Mouse (Mus musculus) C2C12 (cell line): ENCODE data around the gene Prss57. TPM values are rescaled to one million over a fixed set of nuclear protein-coding genes. Genes with fewer than 3 reads are reported as not detected.

Experiments
- H3K27me3 ChIP-seq: one replicate; pipeline ENCODE4 v1.6.1; 2011; ENCODE audit not compliant: control insufficient read depth, insufficient read depth, insufficient read length
- H3K36me3 ChIP-seq: one replicate; pipeline ENCODE4 v1.6.1; 2011; ENCODE audit not compliant: control insufficient read depth, insufficient read depth
- H3K4me3 ChIP-seq: one replicate; pipeline ENCODE4 v1.5.1; 2011; ENCODE audit warnings: mild to moderate bottlenecking, control low read depth; ENCODE audit not compliant: poor library complexity, insufficient read depth, severe bottlenecking
- H3K79me2 ChIP-seq: one replicate; pipeline ENCODE4 v1.6.1; 2011; ENCODE audit not compliant: control insufficient read depth, insufficient read depth
- H3K79me3 ChIP-seq: one replicate; pipeline ENCODE4 v1.6.1; 2011; ENCODE audit warnings: low read depth, control low read depth
- H3ac ChIP-seq: one replicate; pipeline ENCODE3; 2011; ENCODE audit warnings: low read depth; ENCODE audit not compliant: control insufficient read depth, insufficient read length
- CEBPB ChIP-seq: IDR thresholded peaks from one replicate; pipeline ENCODE4 v1.6.1; 2011; ENCODE audit warnings: low read depth, mild to moderate bottlenecking, control low read depth, moderate library complexity
- CTCF ChIP-seq: IDR thresholded peaks from one replicate; pipeline ENCODE4 v1.5.1; 2011; ENCODE audit not compliant: control insufficient read depth, insufficient read depth, insufficient read length
- FOSL1 ChIP-seq: IDR thresholded peaks from one replicate; pipeline ENCODE4 v1.8.0; 2011; ENCODE audit warnings: mild to moderate bottlenecking, low read length; ENCODE audit not compliant: poor library complexity, insufficient read depth, severe bottlenecking
- MAX ChIP-seq: IDR thresholded peaks from one replicate; pipeline ENCODE4 v1.6.1; 2011; ENCODE audit warnings: mild to moderate bottlenecking, control low read depth
- MYOD1 ChIP-seq: IDR thresholded peaks from one replicate; pipeline ENCODE4 v1.6.1; 2011; ENCODE audit warnings: low read depth; ENCODE audit not compliant: control insufficient read depth, insufficient read length
- MYOG ChIP-seq: IDR thresholded peaks from one replicate; pipeline ENCODE4 v1.6.1; 2011; ENCODE audit not compliant: control insufficient read depth, insufficient read length; ENCODE audit errors: extremely low read depth
- USF1 ChIP-seq: IDR thresholded peaks from one replicate; pipeline ENCODE4 v1.6.1; 2011; ENCODE audit warnings: low read depth, mild to moderate bottlenecking, control low read depth, moderate library complexity
- polyA plus RNA-seq: library from polyadenylated mRNA; unstranded; fragments of >200 nt; fragmentation: generic; extraction: Trizol; gene quantifications from one replicate; pipeline ENCODE4 v1.2.1, GENCODE M21; 2012; ENCODE audit warnings: missing spikeins

Prss57 gene
- polyA plus RNA-seq, 1 experiment = not detected

- no peaks in the 10 kb centered on the region for H3K79me2 ChIP-seq
- H3K79me3 ChIP-seq = no peaks in the 10 kb centered on the region
- no peaks in the 10 kb centered on the region for H3K36me3 ChIP-seq
- TF ChIP-seq MYOD1 = no peak
- no peak for TF ChIP-seq FOSL1
- H3K27me3 ChIP-seq = peaks cover 3% of the 10 kb centered on the region
- H3ac ChIP-seq = no peak within 1 kb of the TSS
- no peak within 1 kb of the TSS for H3K4me3 ChIP-seq
Measured at GRCm38 (mm10) chr10:79820782-79821181, 30.0 kb upstream of the Prss57 start, which contains the start of gene Misp. Misp (plus strand) TSS chr10:79820989.

- TF ChIP-seq USF1 = no peak
- no peak for TF ChIP-seq MYOD1
- TF ChIP-seq FOSL1 = no peak
- no peak for TF ChIP-seq MYOG
- TF ChIP-seq MAX = no peak
- no peak for TF ChIP-seq CEBPB
- no peak for TF ChIP-seq CTCF
- H3K36me3 ChIP-seq = no peaks in the 10 kb centered on the region
Measured at GRCm38 (mm10) chr10:79820277-79820676, 29.5 kb upstream of the Prss57 start.

GRCm38 (mm10) chr10:79819606-79820005, 28.8 kb upstream of the Prss57 start:
- no peaks in the 10 kb centered on the region for H3K27me3 ChIP-seq
- no peak for TF ChIP-seq MAX
- no peak for TF ChIP-seq MYOD1
- no peak for TF ChIP-seq FOSL1
- H3K79me3 ChIP-seq = no peaks in the 10 kb centered on the region
- no peaks in the 10 kb centered on the region for H3K36me3 ChIP-seq
- H3K79me2 ChIP-seq = no peaks in the 10 kb centered on the region
- no peak overlapping the region for H3K4me3 ChIP-seq
- H3ac ChIP-seq = no peak overlapping the region

More at GRCm38 (mm10) chr10:79820277-79820676, 29.5 kb upstream of the Prss57 start:
- H3K27me3 ChIP-seq = no peaks in the 10 kb centered on the region
- no peaks in the 10 kb centered on the region for H3K79me3 ChIP-seq
- H3K79me2 ChIP-seq = no peaks in the 10 kb centered on the region
- H3K4me3 ChIP-seq = no peak overlapping the region
- no peak overlapping the region for H3ac ChIP-seq

- Histone ChIP-seq H3K27me3 (no peaks in the 10 kb centered on the region), H3K4me3 (no peak overlapping the region), H3K79me3 (no peaks in the 10 kb centered on the region), H3K36me3 (no peaks in the 10 kb centered on the region), H3ac (no peak overlapping the region), H3K79me2 (no peaks in the 10 kb centered on the region)
- no peak for TF ChIP-seq MYOD1
- TF ChIP-seq CTCF = no peak
- no peak for TF ChIP-seq MAX
- no peak for TF ChIP-seq CEBPB
Measured at GRCm38 (mm10) chr10:79818225-79818624, 27.5 kb upstream of the Prss57 start.

- no peaks in the 10 kb centered on the region for H3K36me3 ChIP-seq
- no peaks in the 10 kb centered on the region for H3K79me3 ChIP-seq
- H3ac ChIP-seq = no peak overlapping the region
- H3K79me2 ChIP-seq = no peaks in the 10 kb centered on the region
- TF ChIP-seq FOSL1 (no peak), MYOG (no peak), CEBPB (no peak), CTCF (no peak), MAX (no peak), MYOD1 (no peak), USF1 (no peak)
- no peak overlapping the region for H3K4me3 ChIP-seq
- H3K27me3 ChIP-seq = no peaks in the 10 kb centered on the region
Measured at GRCm38 (mm10) chr10:79817111-79817510, 26.4 kb upstream of the Prss57 start.

- TF ChIP-seq USF1 (no peak), MYOG (no peak), MAX (no peak), MYOD1 (no peak), CEBPB (no peak), CTCF (no peak)
- Histone ChIP-seq H3ac (no peak overlapping the region), H3K36me3 (no peaks in the 10 kb centered on the region), H3K79me3 (no peaks in the 10 kb centered on the region), H3K4me3 (no peak overlapping the region), H3K79me2 (no peaks in the 10 kb centered on the region), H3K27me3 (no peaks in the 10 kb centered on the region)
Measured at GRCm38 (mm10) chr10:79815671-79816494, 25.1 kb upstream of the Prss57 start.
